Mouse (Mus musculus): ENCODE results near the gene Spats2.

Spats2 gene

DNA sequence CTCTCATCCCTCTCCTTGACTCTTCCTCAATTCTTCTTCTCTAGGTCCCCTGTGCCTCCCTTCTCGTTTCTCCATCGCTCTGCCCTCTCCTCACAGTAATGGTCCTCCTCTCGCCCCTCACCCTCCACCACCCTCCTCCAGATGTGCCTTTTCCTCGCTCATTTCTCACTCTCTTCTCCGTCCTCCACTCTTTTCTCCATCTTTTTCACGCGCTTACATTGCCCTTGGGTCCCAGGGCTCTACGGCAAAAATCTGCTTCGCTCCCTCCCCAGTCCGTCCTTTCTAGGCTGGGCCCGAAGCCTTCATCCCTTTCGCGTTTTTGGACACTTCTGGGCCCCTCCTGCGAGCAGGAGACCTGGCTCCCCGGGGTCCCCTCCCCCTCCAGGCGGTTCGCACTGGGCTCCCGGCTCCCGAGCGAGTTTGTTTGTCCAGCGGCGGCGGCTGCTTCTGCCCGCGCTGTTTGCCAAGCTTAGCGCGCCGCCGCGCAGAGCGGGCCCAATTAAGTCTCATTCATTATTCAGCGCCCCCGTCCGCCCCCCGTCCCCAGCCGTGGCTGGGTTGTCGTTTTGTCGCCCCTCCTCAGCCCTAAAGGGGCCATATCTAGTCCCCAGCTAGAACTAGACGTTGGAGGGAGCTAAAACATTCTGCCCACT lies 27.8 kb upstream of the Spats2 start:
- no peak for DNase-seq (ENCODE audit: extremely low read depth, low read depth, low spot score)

- DNase-seq (ENCODE audit: extremely low read depth, low read depth, low spot score) = no peak
Observed at GRCm38 (mm10) chr15:99098493-99098861, 27.2 kb upstream of the Spats2 start.

DNA sequence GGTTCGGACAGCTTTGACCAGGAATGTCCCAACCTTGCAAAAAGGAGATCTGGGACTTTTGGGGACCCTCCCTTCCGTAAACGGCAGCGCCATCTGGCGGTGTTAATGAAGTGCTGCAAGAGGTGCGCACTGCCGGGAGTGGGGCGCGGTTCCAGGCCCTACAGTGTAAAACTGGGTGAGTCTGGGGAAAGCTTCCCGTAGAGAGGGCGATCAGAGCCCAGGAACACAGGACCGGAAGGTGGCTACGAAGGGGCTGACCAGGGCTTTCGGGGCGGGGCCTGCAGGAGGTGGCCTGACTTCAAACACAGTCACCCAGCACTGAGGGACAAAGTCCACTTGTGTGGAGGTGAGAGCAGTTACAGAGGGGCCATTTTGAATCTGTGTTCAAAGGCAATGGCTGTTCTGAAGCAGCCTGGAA lies 26.6 kb upstream of the Spats2 start:
- DNase-seq (ENCODE audit: extremely low read depth, low read depth, low spot score) = no peak

- DNase-seq (ENCODE audit: extremely low read depth, low read depth, low spot score) = no peak
Observed at GRCm38 (mm10) chr15:99099984-99100383, 25.7 kb upstream of the Spats2 start.

DNA sequence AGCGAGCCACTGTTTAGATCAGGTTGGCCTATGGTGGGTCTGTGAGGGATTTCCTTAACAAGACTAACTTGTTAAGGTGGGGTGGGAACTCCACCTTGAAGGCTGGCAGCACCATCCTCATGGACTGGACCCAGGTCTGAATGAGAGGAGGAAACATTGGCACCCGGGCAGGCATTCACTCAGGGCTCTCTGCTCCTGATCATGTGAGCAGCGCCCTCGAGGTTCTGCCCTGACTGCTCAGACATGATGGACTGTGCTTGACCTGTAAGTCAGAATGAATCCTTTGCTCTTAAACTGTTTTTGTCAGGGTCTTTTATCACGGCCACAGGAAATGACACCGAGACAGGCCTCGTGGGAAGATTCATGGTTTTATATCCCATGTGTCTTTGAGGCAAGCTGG lies 20.5 kb upstream of the Spats2 start:
- no peak for DNase-seq (ENCODE audit: extremely low read depth, low read depth, low spot score)

- DNase-seq (ENCODE audit: extremely low read depth, low read depth, low spot score) = no peak
Observed at GRCm38 (mm10) chr15:99107866-99108265, 17.9 kb upstream of the Spats2 start.

- DNase-seq (ENCODE audit: extremely low read depth, low read depth, low spot score) = no peak
Observed at GRCm38 (mm10) chr15:99111139-99111538, 14.6 kb upstream of the Spats2 start.

GRCm38 (mm10) chr15:99111809-99112208 lies 13.9 kb upstream of the Spats2 start:
- no peak for DNase-seq (ENCODE audit: extremely low read depth, low read depth, low spot score)

DNA sequence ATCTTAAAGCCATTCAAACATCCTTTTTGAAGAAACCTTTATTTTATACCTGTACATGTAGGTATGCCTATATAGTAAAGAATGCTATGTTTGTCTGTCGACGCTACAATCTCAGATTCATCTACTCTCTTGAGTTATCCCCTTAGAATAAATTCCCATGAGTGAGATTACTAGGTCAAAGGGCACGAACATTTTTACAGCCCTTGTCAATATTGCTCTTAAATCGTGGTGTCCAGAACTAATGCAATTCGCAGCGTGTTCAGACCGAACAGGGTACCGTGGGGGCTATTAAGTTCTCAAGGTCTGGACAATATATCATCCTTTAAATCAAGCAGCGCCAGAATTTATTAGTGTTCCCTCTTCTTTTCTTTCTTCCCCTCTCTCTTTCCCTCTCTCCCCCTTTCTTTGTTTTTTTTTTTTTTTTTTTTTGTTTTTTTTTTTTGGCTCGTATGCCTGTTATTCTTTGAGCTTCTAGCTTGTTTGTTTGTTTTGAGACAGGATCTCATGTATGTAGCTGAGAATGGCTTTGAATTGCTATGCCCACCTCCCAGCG lies 12.8 kb upstream of the Spats2 start:
- DNase-seq (ENCODE audit: extremely low read depth, low read depth, low spot score) = no peak

DNA sequence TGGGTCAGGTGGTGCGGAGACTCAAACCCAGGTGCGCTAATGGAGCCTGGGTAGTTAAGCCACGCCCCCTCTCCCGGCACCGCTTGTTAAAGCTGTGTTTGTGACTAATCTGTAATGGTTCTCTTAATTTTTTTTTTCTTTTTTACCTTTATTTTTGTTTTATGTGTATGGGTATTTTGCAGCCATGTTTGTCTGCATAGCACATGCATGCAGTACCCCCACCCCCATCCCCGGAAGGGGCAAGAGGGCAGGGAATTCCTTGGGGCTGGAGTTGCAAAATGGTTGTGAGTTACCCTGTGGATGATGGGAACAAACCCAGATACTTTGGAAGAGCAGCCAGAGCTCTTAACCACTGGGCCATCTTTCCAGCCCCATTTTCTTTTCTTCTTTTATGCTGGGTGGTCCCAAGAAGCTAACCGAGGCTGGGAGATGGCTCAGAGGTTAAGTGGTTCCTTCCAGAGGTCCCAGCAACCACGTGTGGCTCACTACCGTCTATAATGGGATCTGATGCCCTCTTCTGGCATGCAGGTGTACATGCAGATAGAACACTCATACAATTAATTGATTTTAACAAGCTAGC lies 12.2 kb upstream of the Spats2 start:
- DNase-seq (ENCODE audit: extremely low read depth, low read depth, low spot score) = no peak

- no peak for DNase-seq (ENCODE audit: extremely low read depth, low read depth, low spot score)
Observed at GRCm38 (mm10) chr15:99114312-99115064, 11.2 kb upstream of the Spats2 start.

- DNase-seq (ENCODE audit: extremely low read depth, low read depth, low spot score) = no peak
Observed at GRCm38 (mm10) chr15:99115065-99115423, 10.7 kb upstream of the Spats2 start.

GRCm38 (mm10) chr15:99116539-99116938 lies 9.2 kb upstream of the Spats2 start:
- DNase-seq (ENCODE audit: extremely low read depth, low read depth, low spot score) = no peak

DNA sequence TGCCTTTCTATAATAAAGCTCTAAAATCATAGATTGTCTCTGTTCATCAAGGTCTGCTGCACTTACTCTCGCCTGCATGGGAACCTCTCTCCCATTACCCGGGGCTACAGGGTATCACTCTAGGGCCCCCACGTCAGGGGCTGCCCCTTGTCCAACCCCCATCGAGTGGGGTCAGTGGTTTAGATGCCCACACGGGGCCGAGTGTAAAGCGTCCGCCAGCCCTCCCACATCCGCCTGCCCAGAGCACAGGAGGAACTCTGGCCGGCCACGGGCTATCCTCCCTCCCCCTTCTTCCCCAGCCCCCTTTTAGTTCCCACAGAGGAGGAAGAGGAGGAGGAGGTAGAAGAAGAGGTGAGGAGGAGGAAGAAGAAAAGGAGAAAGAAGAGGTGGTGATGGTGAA lies 4.9 kb upstream of the Spats2 start:
- DNase-seq (ENCODE audit: extremely low read depth, low read depth, low spot score) = no peak

DNA sequence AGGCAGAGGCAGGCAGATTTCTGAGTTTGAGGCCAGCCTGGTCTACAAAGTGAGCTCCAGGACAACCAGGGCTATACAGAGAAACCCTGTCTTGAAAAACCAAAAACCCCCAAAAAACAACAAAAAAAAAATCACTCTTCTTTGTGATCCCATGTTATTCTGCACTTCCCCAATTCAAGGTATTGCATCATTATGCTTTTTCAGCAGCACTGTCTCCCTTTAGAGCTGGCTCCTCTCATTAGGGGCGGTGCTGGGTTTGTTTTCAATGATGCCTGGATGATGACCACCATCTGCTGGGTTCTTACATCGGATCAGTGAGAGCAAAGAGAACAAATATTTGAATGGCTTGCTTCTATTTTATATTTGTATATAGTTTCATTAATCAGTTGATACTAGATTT lies 3.1 kb upstream of the Spats2 start:
- no peak for DNase-seq (ENCODE audit: extremely low read depth, low read depth, low spot score)

- DNase-seq (ENCODE audit: extremely low read depth, low read depth, low spot score) = no peak
Observed at GRCm38 (mm10) chr15:99126081-99126815, 532 bp downstream of the Spats2 start.

- DNase-seq (ENCODE audit: extremely low read depth, low read depth, low spot score) = no peak
Observed at GRCm38 (mm10) chr15:99126816-99127365, 1.2 kb downstream of the Spats2 start.

DNA sequence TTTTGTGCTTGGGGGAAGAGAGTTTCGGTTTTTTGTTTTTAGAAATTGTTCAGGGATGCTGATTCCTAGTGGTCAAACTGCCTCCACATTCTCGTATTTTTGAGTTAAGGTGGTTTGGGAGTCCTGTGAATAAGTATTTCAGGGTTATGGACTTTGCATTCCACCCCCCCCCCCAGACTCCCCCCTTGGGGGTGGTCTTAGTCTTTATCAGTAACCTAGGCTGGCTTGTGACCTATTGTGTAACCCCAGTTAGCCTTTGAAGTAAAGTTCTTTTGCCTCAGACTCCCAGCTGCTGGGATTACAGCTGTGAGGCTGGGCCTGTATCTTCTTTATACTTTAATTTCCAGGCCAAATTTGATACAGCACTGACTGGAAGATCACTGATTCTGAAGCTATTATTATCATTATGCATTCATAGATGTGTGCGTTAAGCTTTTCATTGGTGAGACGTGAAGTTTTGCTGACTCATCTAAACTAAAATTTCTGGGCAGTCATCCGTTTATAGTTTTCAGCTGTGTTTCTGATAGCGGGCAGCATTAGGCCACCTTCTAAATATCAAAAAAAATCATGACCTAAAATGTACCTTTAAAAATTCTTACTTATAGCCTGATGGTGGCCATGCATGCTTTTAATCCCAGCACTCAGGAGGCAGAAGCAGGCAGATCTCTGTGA lies 2.3 kb downstream of the Spats2 start:
- no peak for DNase-seq (ENCODE audit: extremely low read depth, low read depth, low spot score)

DNA sequence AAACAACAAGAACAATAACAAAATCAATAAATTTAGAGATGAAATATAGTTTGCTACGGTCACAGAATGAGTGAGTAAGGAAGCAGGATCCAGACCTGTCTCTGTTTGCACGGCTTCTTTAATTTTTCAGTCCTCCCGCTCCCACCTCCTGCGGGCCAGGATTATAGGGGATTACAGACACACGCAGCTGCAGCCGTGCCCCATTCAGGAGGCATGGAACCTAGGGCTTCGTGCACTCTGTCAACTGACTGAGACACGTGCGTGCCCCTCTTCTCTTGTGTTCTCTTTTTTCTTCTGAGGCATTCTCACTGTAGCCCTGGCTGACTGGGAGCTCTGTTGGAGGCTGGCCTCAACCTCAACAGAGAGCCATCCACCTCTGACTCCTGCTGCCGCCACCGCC lies 3.7 kb downstream of the Spats2 start:
- DNase-seq (ENCODE audit: extremely low read depth, low read depth, low spot score) = no peak

Data from fat pad, adult 2 months (tissue).